Mouse (Mus musculus): ENCODE measurements at regions not wholly inside any gene's neighbourhood (a gene's known extent, or its start where the extent isn't known, plus 50 kb on each side); places are given as distances from the start of the nearest gene placed in this dataset.

DNA sequence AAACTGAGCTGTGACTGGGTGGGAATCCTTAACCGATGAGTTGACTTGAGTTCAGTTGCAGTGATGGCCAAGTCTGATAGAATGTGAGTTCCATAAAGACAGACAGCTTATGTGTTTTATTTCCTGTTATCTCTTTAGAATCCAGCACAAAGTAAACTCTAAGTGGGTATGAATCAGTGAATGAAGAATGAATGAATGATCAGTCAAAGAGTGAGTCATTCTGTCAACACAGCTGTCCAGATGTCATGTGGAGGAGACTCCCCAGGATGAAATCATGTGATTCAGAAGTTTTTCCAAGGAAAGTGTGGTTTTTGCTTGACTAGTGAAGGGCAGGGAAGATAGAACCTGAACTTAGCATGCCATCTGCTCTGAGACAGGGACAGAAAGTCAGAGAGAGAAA lies 732.0 kb upstream of the A1bg start:
- Histone ChIP-seq H3K9me3 (no peaks in the 10 kb centered on the region), H3K36me3 (no peaks in the 10 kb centered on the region), H3K9ac (replicated peaks) (no peak overlapping the region), H3K27me3 (no peaks in the 10 kb centered on the region), H3K27ac (no peak overlapping the region), H3K4me3 (replicated peaks) (no peak overlapping the region), H3K4me2 (replicated peaks) (no peak overlapping the region), H3K4me1 (replicated peaks) (no peaks in the 10 kb centered on the region)
- 95% methylated on average over 1 of the region's 1 CpGs for WGBS
- ATAC-seq, result no peak

DNA sequence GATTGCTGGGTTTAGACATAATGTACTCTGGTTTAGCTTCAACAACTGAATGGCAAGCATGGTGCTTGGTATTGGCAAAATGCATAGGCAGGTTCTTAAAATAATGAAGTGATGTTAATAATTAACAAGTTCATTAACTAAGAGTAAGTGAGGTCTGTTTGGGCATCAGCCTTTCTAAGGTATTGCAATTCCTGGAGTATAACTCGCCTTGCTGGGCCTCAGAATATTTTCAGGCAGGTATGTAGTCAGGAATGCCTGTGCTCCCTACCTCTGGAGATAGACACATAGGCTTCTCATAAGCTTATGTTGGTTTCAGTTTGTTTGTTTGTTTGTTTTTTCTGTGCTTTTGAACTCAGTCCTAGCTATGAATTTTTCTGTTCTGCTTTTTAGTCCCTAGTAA lies 731.0 kb upstream of the A1bg start:
- Histone ChIP-seq H3K4me1 (replicated peaks) (no peaks in the 10 kb centered on the region), H3K27me3 (no peaks in the 10 kb centered on the region), H3K36me3 (no peaks in the 10 kb centered on the region), H3K9ac (replicated peaks) (no peak overlapping the region), H3K4me3 (replicated peaks) (no peak overlapping the region), H3K4me2 (replicated peaks) (no peak overlapping the region), H3K9me3 (no peaks in the 10 kb centered on the region), H3K27ac (no peak overlapping the region)
- no peak for ATAC-seq
- WGBS, result 71% methylated on average over 1 of the region's 1 CpGs

DNA sequence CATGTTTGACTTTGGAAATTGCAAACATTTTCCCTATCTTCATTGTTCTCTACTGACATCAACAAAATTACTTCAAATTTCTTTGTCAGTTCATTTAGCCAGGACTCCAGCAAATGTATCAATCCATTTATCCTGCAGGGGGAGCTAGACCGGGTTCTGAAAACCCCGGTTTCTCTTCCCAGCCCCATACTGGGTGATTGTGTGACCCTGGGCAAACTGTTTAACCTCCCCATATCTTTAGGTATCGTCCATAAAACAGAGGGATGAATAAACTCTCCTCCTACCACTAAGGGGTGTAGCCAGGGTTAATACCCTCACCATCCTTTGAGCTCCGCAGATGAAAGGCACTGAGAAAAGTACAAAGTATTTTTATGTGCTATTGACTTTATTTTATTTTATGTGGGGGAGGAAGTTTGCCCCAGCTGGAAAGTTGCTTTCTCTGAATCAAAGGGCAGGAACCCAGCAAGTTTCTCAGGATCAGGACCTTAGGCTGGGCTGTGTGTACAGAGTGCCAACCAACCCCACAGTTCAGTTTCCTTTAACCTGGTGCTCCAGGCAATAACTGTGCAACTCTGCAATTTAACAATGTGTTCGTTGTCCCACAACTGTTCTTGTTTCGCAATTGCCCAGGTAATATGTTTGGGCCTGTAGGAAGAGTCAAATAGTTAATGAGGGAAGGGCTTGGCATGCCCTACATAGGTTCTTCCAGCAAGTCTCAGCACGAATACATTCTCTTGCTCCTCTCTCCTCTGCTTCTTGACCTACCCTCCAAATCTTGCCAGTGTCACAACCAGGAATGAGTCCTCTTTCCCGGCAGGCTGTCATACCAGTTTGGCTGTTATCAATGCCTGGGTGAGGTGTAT lies 696.1 kb upstream of the A1bg start:
- 70% methylated on average over 8 of the region's 8 CpGs for WGBS
- Histone ChIP-seq H3K4me3 (replicated peaks) (no peak overlapping the region), H3K4me2 (replicated peaks) (no peak overlapping the region), H3K9me3 (no peaks in the 10 kb centered on the region), H3K27me3 (no peaks in the 10 kb centered on the region), H3K9ac (replicated peaks) (no peak overlapping the region), H3K27ac (no peak overlapping the region), H3K4me1 (replicated peaks) (no peaks in the 10 kb centered on the region), H3K36me3 (no peaks in the 10 kb centered on the region)
- ATAC-seq, result no peak

DNA sequence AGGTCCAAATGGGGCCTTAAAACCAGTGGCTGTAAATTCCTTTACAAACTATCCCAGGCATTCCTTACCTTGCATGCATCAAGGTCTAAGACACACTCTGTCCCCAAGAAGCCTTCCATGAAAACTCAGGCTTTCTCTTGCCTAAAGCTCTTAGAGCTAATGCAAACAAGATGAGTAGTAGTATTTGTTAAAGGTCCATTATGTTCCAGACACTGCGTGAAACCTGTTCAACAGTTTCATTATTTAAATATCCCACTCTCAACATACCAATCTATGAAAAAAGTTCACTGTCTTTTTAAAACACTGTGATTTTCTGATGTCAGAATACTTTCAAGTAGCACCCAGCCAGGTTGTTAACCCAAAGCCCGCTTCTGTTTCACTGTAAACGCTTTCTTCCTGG lies 687.9 kb upstream of the A1bg start:
- H3K9ac ChIP-seq (replicated peaks), result no peak overlapping the region
- no peak for ATAC-seq
- H3K9me3 ChIP-seq, result no peaks in the 10 kb centered on the region
- H3K4me1 ChIP-seq (replicated peaks), result no peaks in the 10 kb centered on the region
- H3K4me3 ChIP-seq (replicated peaks), result no peak overlapping the region
- WGBS, result 86% methylated on average over 3 of the region's 3 CpGs
- no peak overlapping the region for H3K27ac ChIP-seq
- no peak overlapping the region for H3K4me2 ChIP-seq (replicated peaks)
- H3K36me3 ChIP-seq, result no peaks in the 10 kb centered on the region
- H3K27me3 ChIP-seq, result no peaks in the 10 kb centered on the region

DNA sequence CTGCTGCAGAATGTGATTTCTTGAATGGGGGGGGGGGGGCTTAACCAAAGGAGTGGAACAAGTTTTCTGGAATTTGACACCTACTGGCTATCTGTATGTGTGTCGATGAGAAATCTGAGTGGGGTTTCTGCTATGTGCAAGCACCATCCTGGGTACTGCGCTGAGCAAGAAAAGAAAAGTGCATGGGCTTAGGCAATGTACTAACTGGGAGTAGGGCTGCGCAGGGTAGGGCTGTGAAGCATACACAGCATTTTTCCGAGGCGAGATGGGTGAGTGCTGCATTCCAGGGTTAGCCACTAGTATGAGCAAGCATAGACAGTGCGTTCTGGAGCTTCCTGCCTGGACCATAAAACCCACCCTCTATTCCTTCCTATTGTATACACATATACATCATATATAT lies 686.8 kb upstream of the A1bg start:
- Histone ChIP-seq H3K4me1 (replicated peaks) (no peaks in the 10 kb centered on the region), H3K36me3 (no peaks in the 10 kb centered on the region), H3K4me2 (replicated peaks) (no peak overlapping the region), H3K4me3 (replicated peaks) (no peak overlapping the region), H3K9me3 (no peaks in the 10 kb centered on the region), H3K27ac (no peak overlapping the region), H3K9ac (replicated peaks) (no peak overlapping the region), H3K27me3 (no peaks in the 10 kb centered on the region)
- WGBS, result 86% methylated on average over 6 of the region's 6 CpGs
- ATAC-seq, result peak; percentile 34; the same call in 1 of the 2 replicates

DNA sequence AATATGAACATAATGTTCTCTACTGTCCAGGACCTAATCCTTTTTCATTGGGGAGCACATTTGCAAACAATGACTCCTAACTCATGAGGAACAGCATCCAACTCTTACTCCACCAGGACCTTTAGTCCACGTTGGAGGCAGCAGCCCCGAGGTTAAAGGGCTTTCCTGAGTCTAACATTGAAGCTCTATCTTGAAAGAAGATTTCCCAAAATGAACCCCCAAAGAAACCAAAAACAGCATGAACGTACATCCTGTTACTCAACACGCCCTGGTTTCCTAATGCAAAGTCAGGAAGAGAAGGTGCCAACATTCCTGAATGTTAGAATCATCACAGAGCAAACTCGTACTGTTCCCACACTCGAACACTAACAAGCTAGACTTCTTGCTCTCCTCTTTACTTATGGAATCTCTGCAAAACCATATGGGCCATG lies 685.5 kb upstream of the A1bg start:
- ATAC-seq, result no peak
- WGBS, result 89% methylated on average over 6 of the region's 6 CpGs
- Histone ChIP-seq H3K4me1 (replicated peaks) (no peaks in the 10 kb centered on the region), H3K27me3 (no peaks in the 10 kb centered on the region), H3K4me2 (replicated peaks) (no peak overlapping the region), H3K9ac (replicated peaks) (no peak overlapping the region), H3K36me3 (no peaks in the 10 kb centered on the region), H3K4me3 (replicated peaks) (no peak overlapping the region), H3K27ac (no peak overlapping the region), H3K9me3 (no peaks in the 10 kb centered on the region)

DNA sequence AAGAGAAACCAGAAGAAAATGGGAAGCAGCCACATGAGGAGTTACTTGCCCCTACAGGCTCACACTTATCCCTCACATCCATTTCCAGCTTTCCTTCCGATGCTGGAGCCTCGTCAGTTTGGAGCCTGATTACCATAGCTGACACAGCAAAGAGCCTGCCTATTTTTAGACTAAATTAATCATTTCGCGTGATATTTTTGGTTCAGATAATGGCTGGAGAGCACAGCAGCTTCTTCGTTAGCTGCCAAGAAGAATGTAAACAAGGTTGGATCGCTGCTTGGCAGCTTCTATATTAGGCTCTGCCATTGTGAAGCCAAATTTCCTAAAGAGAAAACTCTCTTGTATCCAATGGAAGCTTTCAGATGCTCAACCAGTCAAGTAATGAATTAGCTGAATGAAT lies 676.9 kb upstream of the A1bg start:
- no peak for ATAC-seq
- H3K9ac ChIP-seq (replicated peaks), result no peak overlapping the region
- no peaks in the 10 kb centered on the region for H3K4me1 ChIP-seq (replicated peaks)
- no peaks in the 10 kb centered on the region for H3K9me3 ChIP-seq
- H3K27me3 ChIP-seq, result no peaks in the 10 kb centered on the region
- H3K36me3 ChIP-seq, result no peaks in the 10 kb centered on the region
- no peak overlapping the region for H3K27ac ChIP-seq
- WGBS, result 78% methylated on average over 6 of the region's 6 CpGs
- H3K4me2 ChIP-seq (replicated peaks), result no peak overlapping the region
- H3K4me3 ChIP-seq (replicated peaks), result no peak overlapping the region

DNA sequence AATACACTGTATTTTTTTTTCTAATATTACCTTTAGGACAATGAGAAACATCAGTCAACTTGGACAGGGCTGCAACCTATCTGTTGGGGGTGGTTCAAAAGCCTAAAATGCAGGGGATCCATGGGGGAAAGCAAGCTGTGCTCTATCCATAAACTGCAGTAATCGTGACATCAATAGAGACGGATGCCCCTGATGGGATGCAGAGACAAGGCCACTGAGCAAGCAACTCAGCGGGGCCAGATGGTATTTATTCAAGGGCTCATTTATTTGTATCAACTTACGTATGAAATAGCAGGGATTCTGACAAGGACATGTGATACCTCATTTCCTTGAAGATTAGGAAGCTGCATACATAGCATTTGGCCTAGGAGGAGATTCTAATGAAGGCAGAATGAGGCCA lies 673.5 kb upstream of the A1bg start:
- ATAC-seq, result no peak
- H3K4me3 ChIP-seq (replicated peaks), result no peak overlapping the region
- no peak overlapping the region for H3K27ac ChIP-seq
- no peaks in the 10 kb centered on the region for H3K9me3 ChIP-seq
- 63% methylated on average over 4 of the region's 4 CpGs for WGBS
- H3K27me3 ChIP-seq, result no peaks in the 10 kb centered on the region
- no peak overlapping the region for H3K4me2 ChIP-seq (replicated peaks)
- no peaks in the 10 kb centered on the region for H3K36me3 ChIP-seq
- no peaks in the 10 kb centered on the region for H3K4me1 ChIP-seq (replicated peaks)
- H3K9ac ChIP-seq (replicated peaks), result no peak overlapping the region

DNA sequence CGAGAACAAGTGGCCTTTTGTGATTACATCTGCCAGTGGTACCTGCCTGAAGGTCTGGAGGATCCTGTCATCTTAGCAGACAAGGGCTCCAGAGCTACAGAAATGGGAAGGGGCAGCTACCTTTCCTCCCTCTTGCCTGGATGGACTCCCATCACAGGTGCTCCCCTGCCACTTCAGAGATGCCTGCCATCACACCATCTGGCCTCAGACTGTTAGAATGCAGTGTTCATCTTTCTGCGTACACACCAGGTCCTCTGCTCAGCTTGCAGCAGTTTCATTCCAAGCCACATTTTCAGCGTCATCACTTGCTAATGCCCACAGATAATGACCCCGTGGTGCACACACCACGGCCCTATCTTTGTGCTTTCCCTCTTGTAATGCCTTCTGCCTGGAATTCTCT lies 666.1 kb upstream of the A1bg start:
- Histone ChIP-seq H3K36me3 (no peaks in the 10 kb centered on the region), H3K27me3 (no peaks in the 10 kb centered on the region), H3K4me1 (replicated peaks) (no peaks in the 10 kb centered on the region), H3K27ac (no peak overlapping the region), H3K9ac (replicated peaks) (no peak overlapping the region), H3K4me2 (replicated peaks) (no peak overlapping the region), H3K9me3 (no peaks in the 10 kb centered on the region), H3K4me3 (replicated peaks) (no peak overlapping the region)
- WGBS, result 90% methylated on average over 5 of the region's 5 CpGs
- ATAC-seq, result no peak

DNA sequence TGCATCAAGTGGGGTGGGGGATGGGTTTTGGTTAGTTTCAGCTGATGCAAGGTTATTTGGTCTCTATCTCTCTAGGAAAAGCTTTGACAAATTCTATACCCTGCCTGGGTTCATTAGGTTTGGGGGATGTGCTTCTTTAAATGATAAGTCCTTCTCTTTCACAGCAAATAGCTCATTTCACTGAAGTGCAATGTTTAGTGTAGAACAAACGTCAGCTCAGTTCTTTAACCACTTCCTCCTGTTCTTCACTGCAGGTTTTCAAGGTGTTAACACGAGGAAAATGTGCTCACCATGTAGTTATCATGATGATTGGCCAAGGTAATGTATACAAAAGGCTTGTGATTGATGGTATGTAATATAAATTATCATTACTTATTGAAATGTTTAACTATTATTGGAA lies 659.5 kb upstream of the A1bg start:
- Histone ChIP-seq H3K9me3 (no peaks in the 10 kb centered on the region), H3K4me3 (replicated peaks) (no peak overlapping the region), H3K27me3 (no peaks in the 10 kb centered on the region), H3K27ac (no peak overlapping the region), H3K4me2 (replicated peaks) (no peak overlapping the region), H3K36me3 (no peaks in the 10 kb centered on the region), H3K9ac (replicated peaks) (no peak overlapping the region), H3K4me1 (replicated peaks) (no peaks in the 10 kb centered on the region)
- 72% methylated on average over 2 of the region's 2 CpGs for WGBS
- no peak for ATAC-seq

DNA sequence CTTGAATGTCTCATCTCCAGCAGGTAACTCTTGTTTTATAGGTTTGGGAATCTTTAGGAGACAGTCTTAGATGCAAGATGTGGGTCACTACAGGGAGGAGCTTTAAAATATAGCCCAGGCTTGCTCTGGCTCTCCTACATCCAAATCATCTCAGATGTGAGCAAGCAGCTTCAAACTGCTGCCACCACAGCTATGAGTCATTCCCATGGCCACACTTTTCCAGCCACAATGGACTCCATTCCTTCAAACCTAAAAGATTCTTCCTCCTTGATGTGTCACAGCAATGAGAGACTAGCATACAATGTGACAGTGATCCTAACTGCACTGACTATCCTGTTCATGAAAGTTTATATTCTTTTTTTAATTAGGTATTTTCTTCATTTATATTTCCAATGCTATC lies 640.5 kb upstream of the A1bg start:
- H3K4me2 ChIP-seq (replicated peaks), result no peak overlapping the region
- no peak for ATAC-seq

DNA sequence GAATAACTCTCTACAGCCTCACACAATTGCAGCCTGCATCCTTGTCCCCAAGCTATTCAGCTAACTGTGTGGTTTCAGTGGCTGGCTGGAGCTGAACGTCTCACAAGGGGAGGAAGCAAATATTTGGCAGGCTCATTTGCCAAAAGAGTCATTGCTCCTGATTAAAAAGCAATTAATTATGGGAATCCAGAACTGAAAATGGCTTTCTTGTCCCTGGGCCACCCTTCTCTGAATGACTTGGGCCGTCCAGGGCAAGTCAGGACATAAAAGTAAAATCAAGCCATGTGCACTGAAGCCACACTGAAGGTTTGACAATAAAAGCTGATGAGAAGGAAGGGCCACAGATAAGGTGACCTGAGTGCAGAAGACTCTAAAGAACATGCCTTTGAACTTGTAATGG lies 639.4 kb upstream of the A1bg start:
- no peak for ATAC-seq
- Histone ChIP-seq H3K4me3 (replicated peaks) (no peak overlapping the region), H3K4me2 (replicated peaks) (no peak overlapping the region), H3K36me3 (no peaks in the 10 kb centered on the region), H3K9ac (replicated peaks) (no peak overlapping the region), H3K9me3 (no peaks in the 10 kb centered on the region), H3K27ac (no peak overlapping the region), H3K4me1 (replicated peaks) (no peaks in the 10 kb centered on the region), H3K27me3 (no peaks in the 10 kb centered on the region)
- 49% methylated on average over 2 of the region's 2 CpGs for WGBS

More for the DNA sequence above, 640.5 kb upstream of the A1bg start:
- Histone ChIP-seq H3K27ac (no peak overlapping the region), H3K9me3 (no peaks in the 10 kb centered on the region), H3K4me3 (replicated peaks) (no peak overlapping the region), H3K27me3 (no peaks in the 10 kb centered on the region), H3K4me1 (replicated peaks) (no peaks in the 10 kb centered on the region), H3K36me3 (no peaks in the 10 kb centered on the region), H3K9ac (replicated peaks) (no peak overlapping the region)

DNA sequence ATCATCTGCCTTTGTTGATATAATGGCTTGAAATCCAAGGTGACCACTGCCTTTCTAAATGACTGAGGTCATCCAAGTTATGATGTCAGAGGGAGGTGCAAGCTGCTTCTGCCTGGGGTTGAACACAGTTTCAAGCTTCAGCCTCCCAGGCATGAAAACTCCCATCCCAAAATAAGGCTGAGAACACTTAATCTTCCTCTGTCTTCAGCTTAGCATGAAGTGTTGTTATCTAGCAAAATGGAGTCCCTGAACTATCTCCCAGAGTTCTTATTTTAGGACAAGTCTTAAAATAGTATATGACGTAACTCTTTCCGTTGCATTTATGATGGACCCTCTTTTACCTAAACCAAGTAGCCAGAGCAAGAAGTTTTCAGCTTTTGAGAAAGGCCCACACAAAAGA lies 631.1 kb upstream of the A1bg start:
- Histone ChIP-seq H3K9me3 (no peaks in the 10 kb centered on the region), H3K36me3 (no peaks in the 10 kb centered on the region), H3K4me1 (replicated peaks) (no peaks in the 10 kb centered on the region), H3K9ac (replicated peaks) (no peak overlapping the region), H3K4me2 (replicated peaks) (no peak overlapping the region), H3K27ac (no peak overlapping the region), H3K4me3 (replicated peaks) (no peak overlapping the region), H3K27me3 (no peaks in the 10 kb centered on the region)
- 95% methylated on average over 2 of the region's 2 CpGs for WGBS
- no peak for ATAC-seq

Measured in midbrain, embryonic 13.5 days (tissue).